Mouse (Mus musculus) forebrain, embryonic 12.5 days (tissue): ENCODE measurements around the gene Pgm5. TPM values are rescaled to one million over a fixed set of nuclear protein-coding genes. Genes with fewer than 3 reads are reported as not detected.
"Not testable (repeated sequence)": the region's sequence is repeated elsewhere in the genome, so short reads cannot be mapped to it uniquely, and the experiment has no call there.

ENCODE experiments used
- ATAC-seq: fragments of 200-750 bp; cut with Nextera tagmentation; 2 replicates; pipeline ENCODE4 v1.8.0; 2017; ENCODE audit warnings: moderate TSS enrichment; ENCODE audit not compliant: low FRiP score
- H3K27ac ChIP-seq: fragments of 300-500 bp; sonication (generic); 2 replicates; pipeline ENCODE4 v1.5.1; 2016; ENCODE audit warnings: mild to moderate bottlenecking
- H3K27me3 ChIP-seq: fragments of 300-500 bp; sonication (generic); 2 replicates; pipeline ENCODE4 v1.6.1; 2016; ENCODE audit warnings: mild to moderate bottlenecking
- H3K36me3 ChIP-seq: fragments of 300-500 bp; sonication (generic); replicated peaks from 2 replicates; pipeline ENCODE4 v1.6.1; 2016; ENCODE audit warnings: mild to moderate bottlenecking
- H3K4me1 ChIP-seq: fragments of 300-500 bp; sonication (generic); 2 replicates; pipeline ENCODE4 v1.6.1; 2016
- H3K4me2 ChIP-seq: fragments of 300-500 bp; sonication (generic); 2 replicates; pipeline ENCODE4 v1.6.1; 2016; ENCODE audit warnings: mild to moderate bottlenecking, moderate library complexity
- H3K4me3 ChIP-seq: fragments of 300-500 bp; sonication (generic); replicated peaks from 2 replicates; pipeline ENCODE4 v1.5.1; 2016; ENCODE audit warnings: mild to moderate bottlenecking
- H3K9ac ChIP-seq: fragments of 300-500 bp; sonication (generic); 2 replicates; pipeline ENCODE4 v1.6.1; 2016; ENCODE audit warnings: mild to moderate bottlenecking
- H3K9me3 ChIP-seq: fragments of 300-500 bp; sonication (generic); 2 replicates; pipeline ENCODE4 v1.6.1; 2016
- WGBS: fragments of 180-500 bp; shearing (Covaris S2); methylation state at CpG from one replicate; pipeline ENCODE4 v1.1.7; 2016; 5-methylcytosine and 5-hydroxymethylcytosine counted together
- polyA plus RNA-seq: library from polyadenylated mRNA; unstranded; fragments of >200 nt; fragmentation: Nextera tagmentation; extraction: Ambion mirVana; gene quantifications from 2 replicates; pipeline ENCODE4 v1.2.1, GENCODE M21; 2016

The Pgm5 gene
- polyA plus RNA-seq, 1 experiment from 2014 or later = 0.61 TPM

GRCm38 (mm10) chr19:24897006-24897895, 35.6 kb upstream of the Pgm5 start:
- no peak overlapping the region for H3K9ac ChIP-seq

GRCm38 (mm10) chr19:24896536-24896935, 34.9 kb upstream of the Pgm5 start:
- Histone ChIP-seq H3K9ac (no peak overlapping the region), H3K27me3 (peaks cover 70% of the 10 kb centered on the region), H3K4me2 (no peak overlapping the region), H3K4me1 (peaks cover 26% of the 10 kb centered on the region), H3K4me3 (no peak overlapping the region), H3K9me3 (no peaks in the 10 kb centered on the region), H3K27ac (no peak overlapping the region), H3K36me3 (no peaks in the 10 kb centered on the region)
- no peak for ATAC-seq
- 34% methylated on average over 4 of the region's 4 CpGs for WGBS

More at GRCm38 (mm10) chr19:24897006-24897895, 35.6 kb upstream of the Pgm5 start:
- Histone ChIP-seq H3K4me3 (peak overlapping the region; percentile 10; the same call in 1 of the 2 replicates), H3K27me3 (peaks cover 78% of the 10 kb centered on the region), H3K36me3 (no peaks in the 10 kb centered on the region), H3K4me1 (peaks cover 26% of the 10 kb centered on the region), H3K4me2 (peak overlapping the region; percentile 37), H3K27ac (no peak overlapping the region), H3K9me3 (no peaks in the 10 kb centered on the region)
- 3% methylated on average over 57 of the region's 57 CpGs for WGBS
- ATAC-seq = peak; percentile 46; the same call in 1 of the 2 replicates

- H3K9ac ChIP-seq = no peak overlapping the region
- H3K9me3 ChIP-seq = no peaks in the 10 kb centered on the region
- no peak overlapping the region for H3K27ac ChIP-seq
- no peaks in the 10 kb centered on the region for H3K4me1 ChIP-seq
- peaks cover 9% of the 10 kb centered on the region; the same call in 1 of the 2 replicates for H3K27me3 ChIP-seq
- WGBS = 80% methylated on average over 3 of the region's 3 CpGs
- no peak for ATAC-seq
- H3K4me2 ChIP-seq = no peak overlapping the region
- H3K36me3 ChIP-seq = no peaks in the 10 kb centered on the region
- no peak overlapping the region for H3K4me3 ChIP-seq
These were observed 25.2 kb upstream of the Pgm5 start for GRCm38 (mm10) chr19:24886888-24887287.

- Histone ChIP-seq H3K4me2 (no peak overlapping the region), H3K9ac (no peak overlapping the region)
These were observed 23.8 kb upstream of the Pgm5 start for GRCm38 (mm10) chr19:24885504-24885903.

GRCm38 (mm10) chr19:24881237-24881636, 19.6 kb upstream of the Pgm5 start:
- WGBS = 71% methylated on average over 4 of the region's 4 CpGs
- peaks cover 5% of the 10 kb centered on the region; the same call in 1 of the 2 replicates for H3K27me3 ChIP-seq
- H3K27ac ChIP-seq = no peak overlapping the region
- no peak for ATAC-seq
- no peak overlapping the region for H3K4me2 ChIP-seq
- no peak overlapping the region for H3K9ac ChIP-seq
- H3K9me3 ChIP-seq = no peaks in the 10 kb centered on the region
- no peak overlapping the region for H3K4me3 ChIP-seq
- H3K36me3 ChIP-seq = no peaks in the 10 kb centered on the region
- H3K4me1 ChIP-seq = no peaks in the 10 kb centered on the region

More at GRCm38 (mm10) chr19:24885504-24885903, 23.8 kb upstream of the Pgm5 start:
- ATAC-seq = peak; percentile 9; the same call in 1 of the 2 replicates
- no peaks in the 10 kb centered on the region for H3K9me3 ChIP-seq
- peaks cover 9% of the 10 kb centered on the region; the same call in 1 of the 2 replicates for H3K27me3 ChIP-seq
- H3K4me3 ChIP-seq = no peak overlapping the region
- H3K36me3 ChIP-seq = no peaks in the 10 kb centered on the region
- no peak overlapping the region for H3K27ac ChIP-seq
- WGBS = 18% methylated on average over 5 of the region's 5 CpGs
- no peaks in the 10 kb centered on the region for H3K4me1 ChIP-seq

GRCm38 (mm10) chr19:24875129-24875870, 13.6 kb upstream of the Pgm5 start, which contains the start of gene Gm10053:
TSS of gene Gm10053 (plus strand) at chr19:24875686.
- WGBS = 91% methylated on average over 23 of the region's 26 CpGs
- H3K36me3 ChIP-seq, H3K4me1 ChIP-seq, H3K4me3 ChIP-seq, H3K27ac ChIP-seq, H3K9me3 ChIP-seq, ATAC-seq, H3K9ac ChIP-seq, H3K4me2 ChIP-seq: not testable (repeated sequence)
- peaks cover 13% of the 10 kb centered on the region; the same call in 1 of the 2 replicates for H3K27me3 ChIP-seq

- WGBS = 65% methylated on average over 2 of the region's 2 CpGs
These were observed 12.2 kb upstream of the Pgm5 start for GRCm38 (mm10) chr19:24873873-24874272.

GRCm38 (mm10) chr19:24871037-24871635, 9.5 kb upstream of the Pgm5 start:
- Histone ChIP-seq H3K36me3 (no peaks in the 10 kb centered on the region), H3K4me3 (peak overlapping the region; percentile 33), H3K27ac (no peak overlapping the region), H3K4me1 (peaks cover 4% of the 10 kb centered on the region), H3K4me2 (peak overlapping the region; percentile 60), H3K9me3 (no peaks in the 10 kb centered on the region), H3K9ac (peak overlapping the region; percentile 47), H3K27me3 (peaks cover 18% of the 10 kb centered on the region; the same call in 1 of the 2 replicates)
- peak; percentile 80 for ATAC-seq
- 20% methylated on average over 18 of the region's 18 CpGs for WGBS

More at GRCm38 (mm10) chr19:24873873-24874272, 12.2 kb upstream of the Pgm5 start:
- Histone ChIP-seq H3K4me2 (no peak overlapping the region), H3K27ac (no peak overlapping the region), H3K36me3 (no peaks in the 10 kb centered on the region), H3K27me3 (peaks cover 17% of the 10 kb centered on the region; the same call in 1 of the 2 replicates), H3K9ac (no peak overlapping the region), H3K4me1 (peaks cover 4% of the 10 kb centered on the region), H3K4me3 (no peak overlapping the region), H3K9me3 (no peaks in the 10 kb centered on the region)
- ATAC-seq = no peak

- no peak overlapping the region for H3K27ac ChIP-seq
- H3K9ac ChIP-seq = no peak overlapping the region
- no peaks in the 10 kb centered on the region for H3K9me3 ChIP-seq
- no peak for ATAC-seq
- H3K27me3 ChIP-seq = peaks cover 36% of the 10 kb centered on the region
- H3K4me1 ChIP-seq = peaks cover 11% of the 10 kb centered on the region
- no peaks in the 10 kb centered on the region for H3K36me3 ChIP-seq
- H3K4me3 ChIP-seq = no peak overlapping the region
- no peak overlapping the region for H3K4me2 ChIP-seq
- WGBS = 85% methylated on average over 9 of the region's 9 CpGs
These were observed 3.8 kb upstream of the Pgm5 start for GRCm38 (mm10) chr19:24865436-24865835.

GRCm38 (mm10) chr19:24861276-24861611, 411 bp downstream of the Pgm5 start:
- Histone ChIP-seq H3K27ac (no peak overlapping the region), H3K9ac (no peak overlapping the region), H3K27me3 (peaks cover 34% of the 10 kb centered on the region), H3K4me1 (peaks cover 11% of the 10 kb centered on the region), H3K4me2 (peak overlapping the region; percentile 69), H3K4me3 (peak overlapping the region; percentile 43), H3K9me3 (no peaks in the 10 kb centered on the region), H3K36me3 (no peaks in the 10 kb centered on the region)
- WGBS = 18% methylated on average over 13 of the region's 13 CpGs
- no peak for ATAC-seq

GRCm38 (mm10) chr19:24851456-24852315, 10.0 kb downstream of the Pgm5 start:
- WGBS = 79% methylated on average over 21 of the region's 21 CpGs
- H3K36me3 ChIP-seq = no peaks in the 10 kb centered on the region
- ATAC-seq = no peak
- no peaks in the 10 kb centered on the region for H3K9me3 ChIP-seq
- no peak overlapping the region for H3K4me3 ChIP-seq
- H3K27me3 ChIP-seq = no peaks in the 10 kb centered on the region
- H3K27ac ChIP-seq = no peak overlapping the region
- no peak overlapping the region for H3K9ac ChIP-seq
- peaks cover 11% of the 10 kb centered on the region for H3K4me1 ChIP-seq
- H3K4me2 ChIP-seq = no peak overlapping the region
